Mouse (Mus musculus) myocyte (in vitro differentiated cells): ENCODE measurements around the gene Dcp1a. TPM values are rescaled to one million over a fixed set of nuclear protein-coding genes. Genes with fewer than 3 reads are reported as not detected.

Experiments
- H3K27me3 ChIP-seq: one replicate; pipeline ENCODE4 v1.6.1; 2011; ENCODE audit not compliant: control insufficient read depth, insufficient read depth, insufficient read length
- H3K36me3 ChIP-seq: one replicate; pipeline ENCODE4 v1.6.1; 2011; ENCODE audit not compliant: control insufficient read depth, insufficient read depth
- H3K4me2 ChIP-seq: one replicate; pipeline ENCODE4 v1.6.1; 2011; ENCODE audit warnings: low read depth, control low read depth
- H3K4me3 ChIP-seq: one replicate; pipeline ENCODE4 v1.5.1; 2011; ENCODE audit warnings: mild to moderate bottlenecking, control low read depth, moderate library complexity
- H3K79me2 ChIP-seq: one replicate; pipeline ENCODE4 v1.6.1; 2011; ENCODE audit not compliant: control insufficient read depth, insufficient read depth
- H3ac ChIP-seq: one replicate; pipeline ENCODE4 v1.6.1; 2011; ENCODE audit not compliant: control insufficient read depth, insufficient read length
- CEBPB ChIP-seq: IDR thresholded peaks from 2 replicates; pipeline ENCODE4 v1.6.1; 2011; ENCODE audit warnings: mild to moderate bottlenecking, moderate library complexity; ENCODE audit not compliant: poor library complexity, insufficient read depth, severe bottlenecking
- E2F4 ChIP-seq: IDR thresholded peaks from one replicate; pipeline ENCODE4 v1.6.1; 2011; ENCODE audit warnings: mild to moderate bottlenecking, control low read depth, moderate library complexity; ENCODE audit not compliant: insufficient read depth
- MAX ChIP-seq: IDR thresholded peaks from one replicate; pipeline ENCODE4 v1.6.1; 2011; ENCODE audit warnings: low read depth, mild to moderate bottlenecking, control low read depth
- MYOD1 ChIP-seq, 3 experiments: IDR thresholded peaks; one replicate each; pipeline ENCODE4 v1.6.1; 2011; ENCODE audit warnings: control low read depth in 2 of 3, low read depth in 2 of 3, mild to moderate bottlenecking in 2 of 3, moderate library complexity in 1 of 3; ENCODE audit not compliant: insufficient read length in 2 of 3, control insufficient read depth in 1 of 3
- MYOG ChIP-seq, 3 experiments: IDR thresholded peaks; one replicate each; pipeline ENCODE4 v1.6.1; 2011; ENCODE audit warnings: control low read depth in 2 of 3, low read depth in 2 of 3, mild to moderate bottlenecking in 2 of 3; ENCODE audit not compliant: insufficient read length in 2 of 3, control insufficient read depth in 1 of 3, insufficient read depth in 1 of 3
- POLR2A ChIP-seq: IDR thresholded peaks from one replicate; pipeline ENCODE4 v1.6.1; 2011; ENCODE audit warnings: low read depth, mild to moderate bottlenecking, control low read depth, moderate library complexity; ENCODE audit not compliant: insufficient read length
- POLR2AphosphoS2 ChIP-seq: IDR thresholded peaks from one replicate; pipeline ENCODE4 v1.6.1; 2011; ENCODE audit warnings: low read depth, control low read depth; ENCODE audit not compliant: insufficient read length
- REST ChIP-seq: IDR thresholded peaks from one replicate; pipeline ENCODE4 v1.6.1; 2011; ENCODE audit warnings: mild to moderate bottlenecking, control low read depth, moderate library complexity; ENCODE audit not compliant: insufficient read depth, insufficient read length
- SRF ChIP-seq: IDR thresholded peaks from one replicate; pipeline ENCODE4 v1.6.1; 2011; ENCODE audit warnings: low read depth; ENCODE audit not compliant: control insufficient read depth, insufficient read length
- TCF12 ChIP-seq: IDR thresholded peaks from one replicate; pipeline ENCODE4 v1.6.1; 2011; ENCODE audit warnings: mild to moderate bottlenecking, control low read depth; ENCODE audit not compliant: poor library complexity, insufficient read depth, severe bottlenecking
- TCF3 ChIP-seq: IDR thresholded peaks from one replicate; pipeline ENCODE4 v1.6.1; 2011; ENCODE audit warnings: low read depth, control low read depth; ENCODE audit not compliant: insufficient read length
- USF1 ChIP-seq: IDR thresholded peaks from one replicate; pipeline ENCODE4 v1.6.1; 2011; ENCODE audit warnings: low read depth, mild to moderate bottlenecking, control low read depth, moderate library complexity
- polyA plus RNA-seq: library from polyadenylated mRNA; unstranded; fragments of >200 nt; fragmentation: generic; extraction: Trizol; gene quantifications from one replicate; pipeline ENCODE4 v1.2.1, GENCODE M21; 2012; ENCODE audit warnings: missing spikeins

Gene Dcp1a
- polyA plus RNA-seq, 1 experiment, result 7.2 TPM

DNA sequence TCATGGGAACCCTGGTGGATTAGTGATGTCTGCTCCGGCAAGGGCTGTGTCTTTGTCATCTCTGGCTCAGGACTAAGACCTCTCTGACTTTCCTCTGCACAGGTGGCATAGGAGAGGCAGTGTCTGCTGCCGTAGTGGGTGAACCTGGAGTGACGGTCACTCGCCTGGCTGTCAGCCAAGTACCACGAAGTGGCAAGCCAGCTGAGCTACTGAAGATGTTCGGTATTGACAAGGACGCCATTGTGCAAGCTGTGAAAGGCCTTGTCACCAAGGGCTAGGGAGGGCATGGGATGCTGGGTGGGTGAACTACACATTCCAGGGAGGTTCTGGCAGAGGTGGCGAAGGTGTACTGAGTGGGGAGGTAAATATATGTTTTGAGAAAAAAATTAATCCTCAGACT lies 93.9 kb downstream of the Dcp1a start:
- Histone ChIP-seq H3K4me2 (no peak overlapping the region), H3K36me3 (peaks cover 25% of the 10 kb centered on the region), H3K79me2 (no peaks in the 10 kb centered on the region), H3K4me3 (no peak overlapping the region), H3K27me3 (no peaks in the 10 kb centered on the region), H3ac (no peak overlapping the region)
- TF ChIP-seq MAX (no peak), TCF12 (no peak), E2F4 (no peak), CEBPB (no peak), MYOG (IDR thresholded peaks at IDR 0.05; ENCODE audit: control insufficient read depth in 1 of 3, insufficient read depth in 1 of 3, insufficient read length in 2 of 3, low read depth in 2 of 3) (no peak), SRF (no peak), MYOD1 (IDR thresholded peaks at IDR 0.05; ENCODE audit: control insufficient read depth in 1 of 3, insufficient read length in 2 of 3, low read depth in 2 of 3) (no peak), REST (no peak), TCF3 (no peak), USF1 (no peak), POLR2AphosphoS2 (no peak), POLR2A (no peak)

DNA sequence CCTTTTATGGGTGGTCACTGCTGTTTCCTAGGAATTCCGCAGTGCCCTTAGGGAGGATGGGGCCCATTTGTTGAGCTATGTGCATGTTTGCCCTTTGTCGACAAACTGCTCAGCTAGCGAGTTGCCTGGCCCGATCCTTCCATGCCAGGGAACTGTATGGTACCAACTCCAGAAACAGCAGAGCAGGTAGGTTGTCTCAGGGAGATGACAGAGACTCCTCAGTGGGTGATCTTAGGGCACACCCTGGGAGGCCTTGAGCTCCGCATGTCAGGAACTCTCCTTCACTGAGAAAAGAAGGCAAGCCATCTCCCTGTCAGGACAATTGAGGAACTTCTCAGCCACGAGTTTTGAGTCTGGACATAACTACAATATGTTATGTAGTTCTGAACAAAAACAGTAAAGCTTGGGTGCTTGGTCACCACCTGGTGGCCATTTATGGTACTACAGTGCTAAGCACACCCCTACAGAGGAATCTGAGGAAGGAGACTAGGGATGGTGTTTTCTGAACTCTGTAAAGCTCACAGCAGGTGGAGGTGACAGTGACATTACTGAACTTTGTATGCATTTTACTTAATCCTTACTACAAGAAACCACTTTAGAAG lies 94.7 kb downstream of the Dcp1a start:
- Histone ChIP-seq H3K4me2 (no peak overlapping the region), H3K4me3 (no peak overlapping the region), H3K27me3 (no peaks in the 10 kb centered on the region), H3ac (no peak overlapping the region), H3K36me3 (peaks cover 17% of the 10 kb centered on the region), H3K79me2 (no peaks in the 10 kb centered on the region)
- TF ChIP-seq MYOG (IDR thresholded peaks at IDR 0.05; ENCODE audit: control insufficient read depth in 1 of 3, insufficient read depth in 1 of 3, insufficient read length in 2 of 3, low read depth in 2 of 3) (no peak), REST (no peak), POLR2A (no peak), SRF (no peak), MAX (no peak), CEBPB (no peak), POLR2AphosphoS2 (no peak)

DNA sequence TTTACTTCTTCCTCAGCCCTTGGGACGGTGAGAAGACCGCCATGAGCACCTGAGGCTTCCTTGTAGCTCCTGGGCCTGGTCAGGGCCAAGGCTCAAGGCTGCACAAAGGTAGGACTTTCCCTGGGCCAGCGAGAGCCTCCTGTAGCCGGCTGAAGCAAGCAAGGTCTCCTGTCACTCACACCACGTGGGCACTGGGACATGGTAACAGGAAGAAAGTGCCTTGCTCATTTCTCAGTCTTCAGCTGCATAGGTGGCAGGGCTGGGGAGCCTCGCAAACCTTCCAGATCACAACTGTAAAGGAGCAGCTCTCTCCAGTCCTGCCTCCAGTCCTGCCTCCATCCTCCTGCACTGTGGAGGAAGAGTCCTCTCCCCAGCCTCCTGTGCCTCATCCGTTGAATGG lies 96.5 kb downstream of the Dcp1a start:
- Histone ChIP-seq H3K27me3 (no peaks in the 10 kb centered on the region), H3K79me2 (no peaks in the 10 kb centered on the region), H3K4me2 (no peak overlapping the region), H3K36me3 (peaks cover 15% of the 10 kb centered on the region), H3ac (no peak overlapping the region), H3K4me3 (no peak overlapping the region)
- TF ChIP-seq SRF, result no peak
- no peak for TF ChIP-seq MAX
- TF ChIP-seq TCF3, result no peak
- TF ChIP-seq POLR2A, result no peak
- no peak for TF ChIP-seq CEBPB
- TF ChIP-seq MYOG (IDR thresholded peaks at IDR 0.05; ENCODE audit: control insufficient read depth in 1 of 3, insufficient read depth in 1 of 3, insufficient read length in 2 of 3, low read depth in 2 of 3), result no peak
- TF ChIP-seq POLR2AphosphoS2, result no peak
- TF ChIP-seq TCF12, result no peak
- TF ChIP-seq USF1, result no peak
- TF ChIP-seq REST, result no peak
- no peak for TF ChIP-seq MYOD1 (IDR thresholded peaks at IDR 0.05; ENCODE audit: control insufficient read depth in 1 of 3, insufficient read length in 2 of 3, low read depth in 2 of 3)
- no peak for TF ChIP-seq E2F4

DNA sequence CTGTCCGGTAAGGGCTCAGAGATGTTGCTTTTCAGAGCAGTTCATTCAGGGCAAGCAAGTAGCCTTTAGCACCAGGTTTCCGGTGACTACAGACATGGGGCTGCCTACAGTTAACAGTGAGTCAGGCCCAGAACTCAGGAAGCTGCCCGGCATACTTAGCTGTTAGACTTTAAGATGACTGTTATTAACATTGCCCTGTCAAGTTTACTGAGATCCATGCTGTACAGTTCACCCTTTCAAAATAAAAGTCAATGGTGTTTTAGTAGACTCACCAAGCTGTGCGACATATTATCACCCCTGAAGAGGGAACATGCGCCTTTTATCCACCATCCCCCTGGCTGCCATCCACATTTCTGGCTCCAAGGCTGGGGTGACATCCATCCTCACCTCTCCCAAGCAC lies 96.9 kb downstream of the Dcp1a start:
- Histone ChIP-seq H3K79me2 (no peaks in the 10 kb centered on the region), H3K4me3 (no peak overlapping the region), H3K4me2 (no peak overlapping the region), H3K27me3 (no peaks in the 10 kb centered on the region), H3K36me3 (peaks cover 11% of the 10 kb centered on the region), H3ac (no peak overlapping the region)
- TF ChIP-seq MYOG (IDR thresholded peaks at IDR 0.05; ENCODE audit: control insufficient read depth in 1 of 3, insufficient read depth in 1 of 3, insufficient read length in 2 of 3, low read depth in 2 of 3) (no peak), MYOD1 (IDR thresholded peaks at IDR 0.05; ENCODE audit: control insufficient read depth in 1 of 3, insufficient read length in 2 of 3, low read depth in 2 of 3) (no peak), TCF3 (no peak), E2F4 (no peak), POLR2A (no peak), USF1 (no peak), CEBPB (no peak), SRF (no peak)

Other genes with a start within 250 kb of the Dcp1a start
- not detected for gene Cacna1d, start 11.9 kb downstream of the Dcp1a start, polyA plus RNA-seq
- 53.0 TPM for gene Tkt, start 68.8 kb downstream of the Dcp1a start, polyA plus RNA-seq
- gene Prkcd, start 146.7 kb downstream of the Dcp1a start, polyA plus RNA-seq, result 23.6 TPM
- gene Rft1, start 174.8 kb downstream of the Dcp1a start, polyA plus RNA-seq, result 12.3 TPM
- 2.8 TPM for gene Sfmbt1, start 235.3 kb downstream of the Dcp1a start, polyA plus RNA-seq